Mouse (Mus musculus) MEL (cell line): ENCODE measurements around the gene Tiam1. TPM values are rescaled to one million over a fixed set of nuclear protein-coding genes. Genes with fewer than 3 reads are reported as not detected.

Experiments
- DNase-seq: peaks from one replicate; pipeline ENCODE4 v3.0.0; 2011; ENCODE audit warnings: low read depth, low spot score
- H3K27ac ChIP-seq: 2 replicates; pipeline ENCODE4 v1.5.1; 2012; ENCODE audit warnings: low read depth, mild to moderate bottlenecking, control low read depth, low read length, moderate library complexity; ENCODE audit not compliant: control insufficient read depth
- H3K27me3 ChIP-seq, 2 experiments: fragments of 150-350 bp in 1 of 2; sonication (generic) in 1 of 2; 2 replicates each; pipeline ENCODE4 v1.6.1; 2012; ENCODE audit warnings: low read length in 2 of 2, mild to moderate bottlenecking in 2 of 2, improper control_type of control experiment in 1 of 2, moderate library complexity in 1 of 2; ENCODE audit not compliant: insufficient read depth in 2 of 2, control insufficient read depth in 1 of 2
- H3K36me3 ChIP-seq, 2 experiments: 2 replicates each; pipeline ENCODE4 v1.6.1; 2012 to 2014; ENCODE audit warnings: low read length in 2 of 2, improper control_type of control experiment in 1 of 2, inconsistent platforms in 1 of 2, mild to moderate bottlenecking in 1 of 2; ENCODE audit not compliant: insufficient read depth in 2 of 2, control insufficient read depth in 1 of 2
- H3K4me1 ChIP-seq, 2 experiments: fragments of 150-350 bp in 1 of 2; sonication (generic) in 1 of 2; 2 replicates each; pipeline ENCODE4 v1.6.1; 2012; ENCODE audit warnings: low read length in 2 of 2, improper control_type of control experiment in 1 of 2, mild to moderate bottlenecking in 1 of 2; ENCODE audit not compliant: insufficient read depth in 2 of 2, control insufficient read depth in 1 of 2
- H3K4me3 ChIP-seq, 2 experiments: fragments of 150-350 bp in 1 of 2; sonication (generic) in 1 of 2; 2 replicates each; pipeline ENCODE4 v1.5.1; 2012; ENCODE audit warnings: low read depth in 2 of 2, low read length in 2 of 2, mild to moderate bottlenecking in 2 of 2, moderate library complexity in 2 of 2, control low read depth in 1 of 2, improper control_type of control experiment in 1 of 2; ENCODE audit not compliant: control insufficient read depth in 1 of 2, insufficient read depth in 1 of 2
- H3K79me2 ChIP-seq: 2 replicates; pipeline ENCODE4 v1.6.1; 2012; ENCODE audit warnings: mild to moderate bottlenecking, low read length, moderate library complexity; ENCODE audit not compliant: control insufficient read depth, poor library complexity, insufficient read depth
- H3K9ac ChIP-seq: 2 replicates; pipeline ENCODE4 v1.6.1; 2012; ENCODE audit warnings: low read depth, mild to moderate bottlenecking, control low read depth, low read length, moderate library complexity; ENCODE audit not compliant: control insufficient read depth, poor library complexity, severe bottlenecking
- H3K9me3 ChIP-seq: fragments of 150-350 bp; sonication (generic); replicated peaks from 2 replicates; pipeline ENCODE4 v1.6.1; 2012; ENCODE audit warnings: mild to moderate bottlenecking, low read length, improper control_type of control experiment, moderate library complexity; ENCODE audit not compliant: insufficient read depth
- BHLHE40 ChIP-seq: IDR thresholded peaks from 2 replicates; pipeline ENCODE4 v1.6.1; 2012; ENCODE audit warnings: low read depth, mild to moderate bottlenecking, inconsistent platforms, low read length, improper control_type of control experiment, borderline replicate concordance
- CHD1 ChIP-seq: IDR thresholded peaks from 2 replicates; pipeline ENCODE4 v1.6.1; 2012; ENCODE audit warnings: low read depth, mild to moderate bottlenecking, inconsistent platforms, low read length, improper control_type of control experiment
- CHD2 ChIP-seq: IDR thresholded peaks from 2 replicates; pipeline ENCODE4 v1.6.1; 2011; ENCODE audit warnings: low read length, improper control_type of control experiment
- E2F4 ChIP-seq: IDR thresholded peaks from 2 replicates; pipeline ENCODE4 v1.6.1; 2011; ENCODE audit warnings: low read depth, low read length, improper control_type of control experiment, borderline replicate concordance
- ELF1 ChIP-seq: IDR thresholded peaks from 2 replicates; pipeline ENCODE4 v1.6.1; 2014; ENCODE audit warnings: low read depth, mild to moderate bottlenecking, inconsistent platforms, low read length, improper control_type of control experiment, moderate library complexity
- EP300 ChIP-seq, 2 experiments: IDR thresholded peaks; 2 replicates each; pipeline ENCODE4 v1.6.1; 2011; ENCODE audit warnings: improper control_type of control experiment in 2 of 2, low read length in 2 of 2, low read depth in 1 of 2, mild to moderate bottlenecking in 1 of 2
- ETS1 ChIP-seq: IDR thresholded peaks from 2 replicates; pipeline ENCODE4 v1.6.1; 2012; ENCODE audit warnings: low read depth, mild to moderate bottlenecking, inconsistent platforms, low read length, improper control_type of control experiment, moderate library complexity
- GABPA ChIP-seq: IDR thresholded peaks from 2 replicates; pipeline ENCODE4 v1.6.1; 2012; ENCODE audit warnings: low read depth, mild to moderate bottlenecking, inconsistent platforms, low read length, improper control_type of control experiment, moderate library complexity
- GATA1 ChIP-seq: IDR thresholded peaks from 2 replicates; pipeline ENCODE4 v1.6.1; 2011; ENCODE audit warnings: low read depth, low read length, improper control_type of control experiment
- MAFK ChIP-seq: IDR thresholded peaks from 2 replicates; pipeline ENCODE4 v1.6.1; 2011; ENCODE audit warnings: low read depth, mild to moderate bottlenecking, low read length, improper control_type of control experiment, borderline replicate concordance
- MAX ChIP-seq: IDR thresholded peaks from 2 replicates; pipeline ENCODE4 v1.6.1; 2011; ENCODE audit warnings: low read length, improper control_type of control experiment
- MAZ ChIP-seq: IDR thresholded peaks from 2 replicates; pipeline ENCODE4 v1.6.1; 2012; ENCODE audit warnings: low read depth, mild to moderate bottlenecking, inconsistent platforms, low read length, improper control_type of control experiment
- MXI1 ChIP-seq: IDR thresholded peaks from 2 replicates; pipeline ENCODE4 v1.6.1; 2011; ENCODE audit warnings: mild to moderate bottlenecking, low read depth, low read length, improper control_type of control experiment
- MYC ChIP-seq: IDR thresholded peaks from 2 replicates; pipeline ENCODE4 v1.6.1; 2011; ENCODE audit warnings: low read depth, mild to moderate bottlenecking, low read length, improper control_type of control experiment, moderate library complexity
- NRF1 ChIP-seq: IDR thresholded peaks from 2 replicates; pipeline ENCODE4 v1.6.1; 2014; ENCODE audit warnings: low read depth, mild to moderate bottlenecking, inconsistent platforms, low read length, improper control_type of control experiment, moderate library complexity; ENCODE audit not compliant: poor library complexity, insufficient read depth, severe bottlenecking
- RCOR1 ChIP-seq: IDR thresholded peaks from 2 replicates; pipeline ENCODE4 v1.6.1; 2012; ENCODE audit warnings: low read depth, mild to moderate bottlenecking, inconsistent platforms, low read length, improper control_type of control experiment
- SIN3A ChIP-seq: IDR thresholded peaks from 2 replicates; pipeline ENCODE4 v1.6.1; 2012; ENCODE audit warnings: low read length, improper control_type of control experiment, inconsistent platforms
- TAL1 ChIP-seq: IDR thresholded peaks from 2 replicates; pipeline ENCODE4 v1.6.1; 2012; ENCODE audit warnings: mild to moderate bottlenecking, inconsistent platforms, low read length, moderate library complexity, mixed read lengths
- TCF12 ChIP-seq: IDR thresholded peaks from 2 replicates; pipeline ENCODE4 v1.6.1; 2014; ENCODE audit warnings: low read depth, mild to moderate bottlenecking, inconsistent platforms, low read length, improper control_type of control experiment, moderate library complexity
- UBTF ChIP-seq: IDR thresholded peaks from 2 replicates; pipeline ENCODE4 v1.6.1; 2012; ENCODE audit warnings: low read depth, mild to moderate bottlenecking, inconsistent platforms, low read length, improper control_type of control experiment, moderate library complexity, borderline replicate concordance; ENCODE audit not compliant: insufficient read depth
- ZKSCAN1 ChIP-seq: IDR thresholded peaks from 2 replicates; pipeline ENCODE4 v1.6.1; 2012; ENCODE audit warnings: low read depth, mild to moderate bottlenecking, inconsistent platforms, low read length, improper control_type of control experiment, moderate library complexity
- polyA plus RNA-seq, 2 experiments: library from polyadenylated mRNA; stranded (reverse) in 1 of 2; unstranded in 1 of 2; fragments of >175 nt in 1 of 2; fragments of >200 nt in 1 of 2; gene quantifications; 2 replicates each; pipeline versions ENCODE4 v1.2.1 to v1.2.4; 2012; ENCODE audit warnings: low replicate concordance in 2 of 2, low read depth in 1 of 2; ENCODE audit not compliant: insufficient read length in 2 of 2, insufficient read depth in 1 of 2, missing spikeins in 1 of 2
- total RNA-seq: library from RNA; depleted of rRNA; stranded (reverse); fragments of 300-350 nt; gene quantifications from 2 replicates; pipeline ENCODE4 v1.2.3, GENCODE M21; 2012

The Tiam1 gene
- total and polyA plus RNA-seq, 3 experiments: 15.0 to 23.9 (median 19.9) TPM

- DNase-seq: no peak
- H3K9me3 ChIP-seq: no peaks in the 10 kb centered on the region
- H3K27me3 ChIP-seq: no peaks in the 10 kb centered on the region
- no peak overlapping the region for H3K9ac ChIP-seq
- H3K36me3 ChIP-seq: peaks cover 0 to 56% of the 10 kb centered on the region in 2 experiments; a peak in 2 of 4 replicates
- peaks cover 4% of the 10 kb centered on the region; the same call in 1 of the 2 replicates for H3K79me2 ChIP-seq
- TF ChIP-seq UBTF (no peak), RCOR1 (no peak), CHD1 (no peak), ELF1 (no peak)
- peaks cover 37 to 65% of the 10 kb centered on the region in 2 experiments for H3K4me1 ChIP-seq
- no peak overlapping the region for H3K27ac ChIP-seq
- no peak overlapping the region for H3K4me3 ChIP-seq
These were observed 96.9 kb downstream of the Tiam1 start for GRCm38 (mm10) chr16:90046494-90047158.

- TF ChIP-seq EP300 (IDR thresholded peaks at IDR 0.05; ENCODE audit: low read depth in 1 of 2, low read length in 2 of 2) (peak; percentile 63 to 71), SIN3A (no peak), BHLHE40 (no peak), MXI1 (peak; percentile 33; the same call in 1 of the 2 replicates), MAFK (no peak), GABPA (no peak), ETS1 (peak; percentile 46; the same call in 1 of the 2 replicates), TAL1 (peak; percentile 56), TCF12 (peak; percentile 45; the same call in 1 of the 2 replicates), CHD2 (no peak), NRF1 (no peak), MAX (no peak), GATA1 (peak; percentile 47; the same call in 1 of the 2 replicates), MYC (0 out of 2 replicates have a peak, but pooled peaks have one; percentile 42), E2F4 (no peak), ZKSCAN1 (no peak), RCOR1 (peak; percentile 81), MAZ (no peak), ELF1 (no peak)
- TF ChIP-seq, all 39 proteins: peak for 8
- H3K4me1 ChIP-seq: peaks cover 34 to 66% of the 10 kb centered on the region in 2 experiments
These were observed 98.0 kb downstream of the Tiam1 start for GRCm38 (mm10) chr16:90045611-90046010.

More at GRCm38 (mm10) chr16:90045611-90046010, 98.0 kb downstream of the Tiam1 start:
- no peak overlapping the region for H3K9ac ChIP-seq
- H3K4me3 ChIP-seq: no peak overlapping the region
- H3K79me2 ChIP-seq: peaks cover 2% of the 10 kb centered on the region; the same call in 1 of the 2 replicates
- peak overlapping the region; percentile 85 for H3K27ac ChIP-seq
- no peaks in the 10 kb centered on the region for H3K27me3 ChIP-seq
- no peaks in the 10 kb centered on the region for H3K9me3 ChIP-seq
- peak; percentile 72 for DNase-seq
- H3K36me3 ChIP-seq: peaks cover 0 to 57% of the 10 kb centered on the region in 2 experiments; a peak in 2 of 4 replicates
